Mouse (Mus musculus) C2C12 (cell line): Measurements from ENCODE around the gene Ier5l. TPM values are rescaled to one million over a fixed set of nuclear protein-coding genes. Genes with fewer than 3 reads are reported as not detected.
A peak's percentile ranks its signal among the peaks of the same experiment; 100 is the strongest.

Experiments used
- H3K27me3 ChIP-seq: one replicate; pipeline ENCODE4 v1.6.1; 2011; ENCODE audit not compliant: control insufficient read depth, insufficient read depth, insufficient read length
- H3K36me3 ChIP-seq: one replicate; pipeline ENCODE4 v1.6.1; 2011; ENCODE audit not compliant: control insufficient read depth, insufficient read depth
- H3K4me3 ChIP-seq: one replicate; pipeline ENCODE4 v1.5.1; 2011; ENCODE audit warnings: mild to moderate bottlenecking, control low read depth; ENCODE audit not compliant: poor library complexity, insufficient read depth, severe bottlenecking
- H3K79me2 ChIP-seq: one replicate; pipeline ENCODE4 v1.6.1; 2011; ENCODE audit not compliant: control insufficient read depth, insufficient read depth
- H3K79me3 ChIP-seq: one replicate; pipeline ENCODE4 v1.6.1; 2011; ENCODE audit warnings: low read depth, control low read depth
- H3ac ChIP-seq: one replicate; pipeline ENCODE3; 2011; ENCODE audit warnings: low read depth; ENCODE audit not compliant: control insufficient read depth, insufficient read length
- CEBPB ChIP-seq: IDR thresholded peaks from one replicate; pipeline ENCODE4 v1.6.1; 2011; ENCODE audit warnings: low read depth, mild to moderate bottlenecking, control low read depth, moderate library complexity
- CTCF ChIP-seq: IDR thresholded peaks from one replicate; pipeline ENCODE4 v1.5.1; 2011; ENCODE audit not compliant: control insufficient read depth, insufficient read depth, insufficient read length
- FOSL1 ChIP-seq: IDR thresholded peaks from one replicate; pipeline ENCODE4 v1.8.0; 2011; ENCODE audit warnings: mild to moderate bottlenecking, low read length; ENCODE audit not compliant: poor library complexity, insufficient read depth, severe bottlenecking
- MAX ChIP-seq: IDR thresholded peaks from one replicate; pipeline ENCODE4 v1.6.1; 2011; ENCODE audit warnings: mild to moderate bottlenecking, control low read depth
- MYOD1 ChIP-seq: IDR thresholded peaks from one replicate; pipeline ENCODE4 v1.6.1; 2011; ENCODE audit warnings: low read depth; ENCODE audit not compliant: control insufficient read depth, insufficient read length
- MYOG ChIP-seq: IDR thresholded peaks from one replicate; pipeline ENCODE4 v1.6.1; 2011; ENCODE audit not compliant: control insufficient read depth, insufficient read length; ENCODE audit errors: extremely low read depth
- USF1 ChIP-seq: IDR thresholded peaks from one replicate; pipeline ENCODE4 v1.6.1; 2011; ENCODE audit warnings: low read depth, mild to moderate bottlenecking, control low read depth, moderate library complexity
- polyA plus RNA-seq: library from polyadenylated mRNA; unstranded; fragments of >200 nt; fragmentation: generic; extraction: Trizol; gene quantifications from one replicate; pipeline ENCODE4 v1.2.1, GENCODE M21; 2012; ENCODE audit warnings: missing spikeins

Ier5l gene
- polyA plus RNA-seq, 1 experiment: 61.4 TPM

DNA sequence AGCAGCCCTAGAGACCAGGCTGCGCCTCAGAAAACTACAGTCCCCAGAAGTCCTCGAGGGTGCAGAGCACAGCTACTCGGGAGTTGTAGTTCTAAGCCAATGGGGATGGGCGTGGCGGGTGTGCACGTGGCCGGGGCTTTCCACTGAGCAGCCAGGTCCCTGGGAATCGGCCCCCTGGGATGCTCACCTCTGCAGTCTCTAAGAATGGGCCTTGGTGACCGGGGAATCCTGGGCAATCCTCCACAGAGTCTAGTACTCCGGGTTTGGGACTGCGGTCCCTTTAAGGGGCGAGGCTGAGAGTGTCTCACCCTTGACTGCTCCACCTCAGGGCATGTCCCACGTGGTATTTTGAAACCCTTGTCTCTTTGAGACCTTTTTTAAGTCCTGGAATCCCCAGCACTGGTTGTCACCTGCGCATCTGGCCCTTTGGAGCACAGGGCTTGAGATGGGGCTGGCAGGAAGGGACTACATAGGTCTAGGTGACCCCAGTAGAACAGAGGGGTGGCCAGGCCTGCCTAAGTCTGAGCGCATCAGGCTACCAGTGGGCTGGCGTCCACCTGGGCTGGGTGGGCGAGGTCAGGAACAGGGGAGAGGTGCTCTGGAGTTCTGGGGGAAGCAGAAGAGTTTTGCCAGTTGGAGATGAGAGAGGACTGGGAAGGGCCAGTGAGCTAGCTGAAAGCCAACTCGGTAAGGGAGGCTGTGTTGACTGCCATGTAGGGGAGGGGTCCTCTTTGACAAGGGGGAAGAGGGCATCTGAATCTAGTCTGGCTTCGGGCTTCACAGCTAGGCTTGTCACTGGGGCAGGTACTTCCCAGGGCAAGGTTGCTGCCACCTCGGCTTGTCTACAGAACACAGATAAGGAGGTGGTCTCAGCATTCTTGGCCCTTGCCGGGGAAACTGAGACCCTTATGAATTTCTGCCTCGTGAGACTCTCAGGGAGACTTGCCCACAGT, 22.2 kb upstream of the Ier5l start:
- H3K4me3 ChIP-seq: no peak overlapping the region
- no peaks in the 10 kb centered on the region for H3K27me3 ChIP-seq
- H3K79me2 ChIP-seq: no peaks in the 10 kb centered on the region
- H3K79me3 ChIP-seq: no peaks in the 10 kb centered on the region
- no peaks in the 10 kb centered on the region for H3K36me3 ChIP-seq
- no peak overlapping the region for H3ac ChIP-seq
- no peak for TF ChIP-seq CEBPB
- no peak for TF ChIP-seq MYOD1
- no peak for TF ChIP-seq FOSL1
- no peak for TF ChIP-seq USF1
- no peak for TF ChIP-seq CTCF
- TF ChIP-seq MYOG: no peak
- no peak for TF ChIP-seq MAX

GRCm38 (mm10) chr2:30495000-30495908, 21.2 kb upstream of the Ier5l start:
- Histone ChIP-seq H3ac (no peak overlapping the region), H3K4me3 (no peak overlapping the region), H3K36me3 (no peaks in the 10 kb centered on the region), H3K79me3 (no peaks in the 10 kb centered on the region), H3K79me2 (no peaks in the 10 kb centered on the region), H3K27me3 (no peaks in the 10 kb centered on the region)
- TF ChIP-seq MYOD1: no peak
- no peak for TF ChIP-seq MAX
- no peak for TF ChIP-seq CEBPB
- TF ChIP-seq USF1: no peak
- no peak for TF ChIP-seq CTCF
- no peak for TF ChIP-seq FOSL1
- TF ChIP-seq MYOG: no peak

DNA sequence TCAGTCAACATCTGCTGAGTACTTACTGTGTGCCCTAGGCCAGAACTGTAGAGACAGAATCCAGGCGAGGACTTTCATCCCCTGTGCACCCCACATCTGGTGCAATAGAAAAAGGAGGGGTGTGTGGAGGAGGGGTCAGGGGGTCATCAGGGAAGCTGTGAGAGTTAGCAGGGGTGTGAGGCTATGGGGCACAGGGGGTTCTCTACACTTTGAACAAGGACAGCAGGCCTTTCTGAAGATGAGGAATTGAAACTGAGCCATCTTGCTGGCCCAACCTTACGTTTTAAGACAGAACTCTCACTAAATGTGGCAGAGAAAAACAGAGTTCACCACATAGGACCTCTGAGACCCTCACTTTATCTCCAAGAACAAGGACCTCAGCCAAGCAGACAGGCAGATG, 16.4 kb upstream of the Ier5l start:
- Histone ChIP-seq H3K79me2 (no peaks in the 10 kb centered on the region), H3K79me3 (no peaks in the 10 kb centered on the region), H3K27me3 (no peaks in the 10 kb centered on the region), H3K36me3 (no peaks in the 10 kb centered on the region), H3ac (no peak overlapping the region), H3K4me3 (no peak overlapping the region)
- TF ChIP-seq MYOG (no peak), MYOD1 (no peak), CEBPB (no peak)

DNA sequence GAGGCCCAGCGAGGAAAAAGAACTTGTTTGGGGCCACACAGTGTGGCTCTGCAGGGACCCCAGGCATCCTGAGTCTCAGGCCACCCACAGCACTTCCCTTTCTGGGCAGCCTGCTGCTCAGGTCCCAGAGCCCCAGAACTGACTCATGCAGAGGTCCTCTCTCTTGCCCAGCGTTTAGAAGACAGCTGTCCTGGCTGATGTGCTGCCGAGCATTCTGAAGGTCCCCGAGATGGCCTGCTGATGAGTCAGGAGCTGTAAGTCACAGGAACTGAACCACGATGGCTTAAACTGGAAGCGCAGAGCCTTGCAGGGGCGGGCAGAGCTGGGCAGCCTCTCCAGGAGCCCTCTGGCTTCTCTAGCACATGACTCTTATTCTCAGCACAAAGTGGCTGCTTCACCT, 13.6 kb upstream of the Ier5l start:
- no peak overlapping the region for H3ac ChIP-seq
- no peaks in the 10 kb centered on the region for H3K79me2 ChIP-seq
- no peaks in the 10 kb centered on the region for H3K36me3 ChIP-seq
- no peak overlapping the region for H3K4me3 ChIP-seq
- H3K27me3 ChIP-seq: no peaks in the 10 kb centered on the region
- no peaks in the 10 kb centered on the region for H3K79me3 ChIP-seq
- TF ChIP-seq CEBPB (no peak), MYOD1 (peak; percentile 87), FOSL1 (peak; percentile 23), MAX (peak; percentile 71)

DNA sequence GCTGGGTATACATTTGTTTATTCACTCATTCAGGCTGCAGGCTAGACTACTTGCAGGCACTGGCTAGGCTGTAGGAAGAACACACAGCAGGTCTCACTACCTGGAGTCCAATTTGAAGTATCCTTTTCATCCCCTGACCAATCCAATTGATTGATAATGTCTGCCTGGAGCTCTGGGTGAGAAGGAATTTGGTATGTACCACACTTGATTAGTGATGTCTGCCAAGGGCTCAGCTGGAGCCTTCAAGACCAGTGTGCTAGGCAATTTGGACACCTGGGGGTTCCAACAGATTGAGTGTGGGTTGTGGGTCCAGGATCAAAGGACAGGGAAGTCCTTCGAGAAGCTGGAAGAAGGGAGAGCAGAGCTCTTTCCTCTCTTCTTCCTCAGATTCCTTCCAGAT, 4.5 kb upstream of the Ier5l start:
- Histone ChIP-seq H3ac (no peak overlapping the region), H3K27me3 (no peaks in the 10 kb centered on the region), H3K79me3 (peaks cover 4% of the 10 kb centered on the region), H3K4me3 (no peak overlapping the region), H3K79me2 (peaks cover 6% of the 10 kb centered on the region), H3K36me3 (no peaks in the 10 kb centered on the region)
- TF ChIP-seq MAX (no peak), MYOD1 (no peak), CEBPB (no peak), CTCF (no peak), MYOG (no peak), USF1 (no peak), FOSL1 (no peak)

DNA sequence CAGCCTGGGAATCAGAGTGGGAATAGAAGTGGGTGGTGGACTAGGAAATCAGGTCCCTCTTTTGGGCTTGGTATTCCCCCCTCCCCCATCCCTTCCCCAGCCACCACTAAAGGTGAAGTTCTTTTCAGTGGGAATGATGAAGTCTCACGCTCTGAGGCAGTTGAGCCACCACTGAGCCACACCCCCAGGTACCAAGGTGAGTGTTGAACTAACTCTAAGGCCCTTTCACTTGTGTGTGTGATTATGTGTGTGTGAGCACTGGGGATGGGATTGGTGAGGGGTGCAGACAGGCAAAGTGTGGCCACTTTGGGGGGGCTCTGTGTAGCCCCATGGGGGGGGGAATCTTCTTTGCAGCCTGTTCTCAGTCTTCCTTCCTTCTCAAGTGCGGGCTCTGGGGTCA, 2.2 kb upstream of the Ier5l start:
- no peaks in the 10 kb centered on the region for H3K27me3 ChIP-seq
- no peaks in the 10 kb centered on the region for H3K36me3 ChIP-seq
- H3ac ChIP-seq: no peak overlapping the region
- peaks cover 26% of the 10 kb centered on the region for H3K79me2 ChIP-seq
- H3K4me3 ChIP-seq: no peak overlapping the region
- TF ChIP-seq CEBPB (no peak), USF1 (no peak), MAX (no peak), CTCF (no peak), MYOD1 (no peak), MYOG (no peak), FOSL1 (no peak)
- peaks cover 14% of the 10 kb centered on the region for H3K79me3 ChIP-seq
